Mouse (Mus musculus) lung, postnatal 36 days (tissue): ENCODE results near the gene Xdh.
"Not testable (repeated sequence)": the region's sequence is repeated elsewhere in the genome, so short reads cannot be mapped to it uniquely, and the experiment has no call there.

ENCODE experiments used
- DNase-seq: peaks from one replicate; pipeline ENCODE4 v3.0.0; 2022; ENCODE audit warnings: mixed read lengths

Xdh gene

GRCm38 (mm10) chr17:73879262-73879916 lies 70.6 kb downstream of the Xdh start:
- DNase-seq: no peak

GRCm38 (mm10) chr17:73875674-73876073 lies 74.3 kb downstream of the Xdh start:
- no peak for DNase-seq

GRCm38 (mm10) chr17:73875268-73875667 lies 74.7 kb downstream of the Xdh start:
- no peak for DNase-seq

GRCm38 (mm10) chr17:73870956-73871605 lies 78.9 kb downstream of the Xdh start:
- DNase-seq: no peak

- no peak for DNase-seq
These were observed 80.8 kb downstream of the Xdh start for GRCm38 (mm10) chr17:73869008-73869685.

DNA sequence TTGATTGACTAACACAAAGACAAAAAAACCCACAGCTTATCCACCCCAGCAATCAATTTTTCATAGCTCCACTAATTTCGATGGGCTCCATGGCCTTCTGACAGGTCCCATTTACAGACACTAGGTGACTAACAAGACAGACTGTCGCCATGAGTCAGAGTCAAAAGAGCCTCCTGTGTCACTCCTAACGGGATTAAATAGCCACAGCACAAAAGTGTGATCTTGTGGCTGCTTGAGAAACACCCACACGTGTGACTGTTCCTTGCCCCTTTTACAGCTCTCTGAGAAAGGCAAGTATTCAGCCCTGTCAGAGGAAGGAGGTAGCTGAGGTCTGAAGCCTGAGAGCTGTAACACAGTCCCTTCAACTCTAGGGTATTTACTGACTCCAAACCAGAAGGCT lies 96.3 kb downstream of the Xdh start:
- no peak for DNase-seq

DNA sequence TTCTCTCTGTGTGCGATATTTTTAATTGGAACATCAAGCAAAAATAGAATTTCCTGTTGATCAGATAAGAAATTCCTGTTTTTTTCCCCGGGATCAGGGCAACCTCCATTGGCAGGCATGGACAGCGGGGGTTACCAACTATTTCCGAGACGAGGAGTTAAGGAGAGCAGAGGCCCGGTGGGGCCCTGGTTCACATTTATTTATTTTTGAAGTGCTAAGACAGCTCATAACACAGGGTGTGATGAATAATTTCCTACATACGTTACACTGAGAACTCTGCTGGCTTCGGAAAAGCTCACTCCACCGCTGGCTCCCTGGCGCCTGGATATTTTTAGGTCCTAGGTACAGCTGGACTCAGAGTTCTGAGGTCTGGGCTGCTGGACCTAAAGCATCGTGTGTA lies 97.0 kb downstream of the Xdh start:
- DNase-seq: no peak

- DNase-seq: no peak
These were observed 102.6 kb downstream of the Xdh start for GRCm38 (mm10) chr17:73847399-73847798.

GRCm38 (mm10) chr17:73845632-73846031 lies 104.4 kb downstream of the Xdh start:
- DNase-seq: no peak

- DNase-seq: no peak
These were observed 107.0 kb downstream of the Xdh start for GRCm38 (mm10) chr17:73842963-73843362.

DNA sequence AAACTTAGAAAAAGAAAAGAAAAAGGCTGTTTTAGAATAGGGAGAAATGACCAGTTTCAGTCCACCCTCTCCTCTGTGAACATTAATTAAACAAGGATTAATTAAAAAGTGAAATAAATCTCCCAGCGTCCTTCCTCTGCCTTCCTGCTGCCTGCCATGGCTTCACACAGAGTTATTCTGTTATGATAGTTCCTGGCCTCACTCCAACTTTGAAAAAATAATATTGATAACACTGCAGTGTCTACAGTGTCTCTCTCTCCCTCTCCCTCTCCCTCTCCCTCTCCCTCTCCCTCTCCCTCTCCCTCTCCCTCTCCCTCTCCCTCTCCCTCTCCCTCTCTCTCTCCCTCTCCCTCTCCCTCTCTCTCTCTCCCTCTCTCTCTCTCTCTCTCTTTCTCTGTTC lies 110.1 kb downstream of the Xdh start:
- DNase-seq: not testable (repeated sequence)

- DNase-seq: no peak
These were observed 110.7 kb downstream of the Xdh start for GRCm38 (mm10) chr17:73839086-73839835.

DNA sequence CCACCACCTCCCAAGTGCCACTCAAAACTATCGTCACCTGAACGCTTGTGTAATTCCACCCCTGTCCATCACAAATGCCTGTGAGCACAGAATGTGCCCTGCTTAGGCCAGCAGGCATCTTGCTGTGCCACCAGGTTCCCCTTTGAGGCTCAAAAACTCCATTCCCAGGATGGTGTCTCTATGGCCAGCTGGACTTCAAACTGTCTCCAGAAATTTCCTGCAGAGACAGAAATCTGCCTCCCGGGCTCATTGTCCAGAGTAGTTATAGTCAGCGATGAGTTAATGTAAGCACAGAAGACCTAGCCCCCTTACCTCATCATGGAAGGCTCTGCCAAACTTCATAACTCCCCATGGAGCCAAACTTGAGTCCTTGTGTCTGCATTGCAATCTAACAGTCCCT lies 112.8 kb downstream of the Xdh start:
- no peak for DNase-seq

DNA sequence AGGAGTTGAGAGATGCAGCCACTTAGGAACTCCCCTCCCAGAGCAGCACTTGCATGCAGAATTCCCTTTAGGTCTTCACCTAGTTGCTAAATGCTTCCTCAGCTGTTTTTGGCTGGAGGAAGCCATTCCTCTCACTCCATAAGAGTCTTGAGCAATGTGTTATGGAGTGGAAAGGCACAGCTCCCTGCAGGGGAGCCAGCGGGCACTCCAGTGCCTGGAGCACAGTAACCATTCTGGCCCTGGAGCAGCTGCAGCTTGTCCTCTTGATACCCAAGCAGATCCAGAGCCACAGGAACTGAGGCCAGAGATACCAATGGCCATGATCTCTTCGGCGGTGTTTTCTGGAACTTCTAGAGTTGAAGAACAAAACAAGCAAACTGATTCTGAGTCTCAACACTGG lies 113.4 kb downstream of the Xdh start:
- peak; percentile 46 for DNase-seq
